Mouse (Mus musculus) C2C12 (cell line): ENCODE results near the gene Lpin2. TPM values are rescaled to one million over a fixed set of nuclear protein-coding genes. Genes with fewer than 3 reads are reported as not detected.

Source experiments
- H3K27me3 ChIP-seq: one replicate; pipeline ENCODE4 v1.6.1; 2011; ENCODE audit not compliant: control insufficient read depth, insufficient read depth, insufficient read length
- H3K36me3 ChIP-seq: one replicate; pipeline ENCODE4 v1.6.1; 2011; ENCODE audit not compliant: control insufficient read depth, insufficient read depth
- H3K4me3 ChIP-seq: one replicate; pipeline ENCODE4 v1.5.1; 2011; ENCODE audit warnings: mild to moderate bottlenecking, control low read depth; ENCODE audit not compliant: poor library complexity, insufficient read depth, severe bottlenecking
- H3K79me2 ChIP-seq: one replicate; pipeline ENCODE4 v1.6.1; 2011; ENCODE audit not compliant: control insufficient read depth, insufficient read depth
- H3K79me3 ChIP-seq: one replicate; pipeline ENCODE4 v1.6.1; 2011; ENCODE audit warnings: low read depth, control low read depth
- H3ac ChIP-seq: one replicate; pipeline ENCODE3; 2011; ENCODE audit warnings: low read depth; ENCODE audit not compliant: control insufficient read depth, insufficient read length
- CEBPB ChIP-seq: IDR thresholded peaks from one replicate; pipeline ENCODE4 v1.6.1; 2011; ENCODE audit warnings: low read depth, mild to moderate bottlenecking, control low read depth, moderate library complexity
- CTCF ChIP-seq: IDR thresholded peaks from one replicate; pipeline ENCODE4 v1.5.1; 2011; ENCODE audit not compliant: control insufficient read depth, insufficient read depth, insufficient read length
- FOSL1 ChIP-seq: IDR thresholded peaks from one replicate; pipeline ENCODE4 v1.8.0; 2011; ENCODE audit warnings: mild to moderate bottlenecking, low read length; ENCODE audit not compliant: poor library complexity, insufficient read depth, severe bottlenecking
- MAX ChIP-seq: IDR thresholded peaks from one replicate; pipeline ENCODE4 v1.6.1; 2011; ENCODE audit warnings: mild to moderate bottlenecking, control low read depth
- MYOD1 ChIP-seq: IDR thresholded peaks from one replicate; pipeline ENCODE4 v1.6.1; 2011; ENCODE audit warnings: low read depth; ENCODE audit not compliant: control insufficient read depth, insufficient read length
- MYOG ChIP-seq: IDR thresholded peaks from one replicate; pipeline ENCODE4 v1.6.1; 2011; ENCODE audit not compliant: control insufficient read depth, insufficient read length; ENCODE audit errors: extremely low read depth
- USF1 ChIP-seq: IDR thresholded peaks from one replicate; pipeline ENCODE4 v1.6.1; 2011; ENCODE audit warnings: low read depth, mild to moderate bottlenecking, control low read depth, moderate library complexity
- polyA plus RNA-seq: library from polyadenylated mRNA; unstranded; fragments of >200 nt; fragmentation: generic; extraction: Trizol; gene quantifications from one replicate; pipeline ENCODE4 v1.2.1, GENCODE M21; 2012; ENCODE audit warnings: missing spikeins

Lpin2 gene
- polyA plus RNA-seq, 1 experiment: 9.3 TPM

- Histone ChIP-seq H3K4me3 (no peak overlapping the region), H3K79me3 (no peaks in the 10 kb centered on the region), H3K27me3 (no peaks in the 10 kb centered on the region), H3K36me3 (no peaks in the 10 kb centered on the region), H3ac (no peak overlapping the region), H3K79me2 (no peaks in the 10 kb centered on the region)
- TF ChIP-seq FOSL1 (no peak), MYOD1 (no peak), MAX (no peak), CTCF (no peak), MYOG (no peak), CEBPB (no peak), USF1 (no peak)
These were observed 85.0 kb downstream of the Lpin2 start for GRCm38 (mm10) chr17:71267374-71267773.

DNA sequence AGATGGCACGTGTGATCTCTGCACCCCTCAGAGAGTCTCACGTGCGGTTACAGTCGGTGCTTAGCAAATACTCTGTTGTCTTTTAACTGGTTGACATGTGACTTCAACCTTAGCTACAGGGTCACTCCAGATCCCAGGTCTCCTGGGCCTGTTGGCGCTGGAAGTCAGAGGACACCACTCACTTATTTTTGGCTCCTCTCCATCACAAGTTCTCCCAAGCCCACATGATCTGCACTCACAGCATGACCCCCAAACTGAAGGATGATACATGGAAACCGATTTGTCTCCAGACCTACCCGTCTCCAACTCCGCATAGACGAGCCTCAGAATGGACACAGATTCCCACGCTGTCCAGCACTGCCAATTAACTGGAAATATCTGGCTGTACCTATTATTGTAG is 85.8 kb downstream of the Lpin2 start:
- Histone ChIP-seq H3ac (no peak overlapping the region), H3K79me3 (no peaks in the 10 kb centered on the region), H3K36me3 (no peaks in the 10 kb centered on the region), H3K4me3 (no peak overlapping the region), H3K27me3 (no peaks in the 10 kb centered on the region), H3K79me2 (no peaks in the 10 kb centered on the region)
- TF ChIP-seq MYOG: no peak
- no peak for TF ChIP-seq CTCF
- TF ChIP-seq MAX: no peak
- no peak for TF ChIP-seq MYOD1
- no peak for TF ChIP-seq CEBPB
- no peak for TF ChIP-seq USF1
- no peak for TF ChIP-seq FOSL1

DNA sequence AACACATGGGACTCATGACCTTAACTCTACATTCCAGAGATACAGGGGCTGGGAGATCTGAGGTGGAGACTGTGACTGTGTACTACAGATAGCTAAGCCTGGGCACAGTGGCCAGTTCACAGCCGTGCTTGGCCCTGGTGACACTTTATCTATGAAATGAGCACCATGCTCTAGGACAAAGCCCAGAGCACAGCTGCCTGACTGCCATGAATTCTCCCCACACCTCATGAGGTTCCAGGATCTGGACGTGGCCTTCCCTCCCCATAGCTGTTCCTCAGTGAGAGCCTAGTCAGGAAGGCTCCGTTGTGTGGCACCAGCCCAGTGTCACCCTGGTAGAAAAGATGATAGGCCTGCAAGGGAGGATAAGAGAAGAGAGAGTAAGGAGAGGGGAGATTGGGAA is 86.2 kb downstream of the Lpin2 start:
- TF ChIP-seq MAX (no peak), MYOD1 (no peak)

DNA sequence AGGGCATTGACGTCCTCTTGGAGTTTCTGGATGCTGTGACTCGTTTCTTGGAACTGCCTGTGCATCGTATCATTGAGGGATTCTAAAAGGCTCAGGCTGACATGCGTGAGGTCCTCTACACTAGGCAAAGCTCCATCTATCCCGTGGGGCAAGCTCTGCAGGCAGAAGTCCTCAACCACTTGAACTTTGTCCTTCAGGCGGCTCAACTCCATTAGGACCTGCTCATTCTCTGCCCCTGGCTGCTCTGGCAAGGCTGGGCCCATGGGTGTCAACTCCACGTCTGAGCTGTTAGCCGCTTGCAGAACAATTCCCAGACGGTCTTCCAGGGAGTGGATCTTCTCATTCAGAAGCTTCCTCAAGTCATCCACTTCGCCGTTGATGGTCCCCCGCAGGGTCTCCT is 91.5 kb downstream of the Lpin2 start:
- H3ac ChIP-seq: no peak overlapping the region
- H3K36me3 ChIP-seq: no peaks in the 10 kb centered on the region
- no peak overlapping the region for H3K4me3 ChIP-seq
- no peaks in the 10 kb centered on the region for H3K79me2 ChIP-seq
- no peaks in the 10 kb centered on the region for H3K79me3 ChIP-seq
- TF ChIP-seq FOSL1 (no peak), MAX (no peak), MYOD1 (no peak), USF1 (no peak), CEBPB (no peak), CTCF (no peak), MYOG (no peak)
- no peaks in the 10 kb centered on the region for H3K27me3 ChIP-seq

More for the DNA sequence above, 86.2 kb downstream of the Lpin2 start:
- Histone ChIP-seq H3K4me3 (no peak overlapping the region), H3K27me3 (no peaks in the 10 kb centered on the region), H3ac (no peak overlapping the region), H3K79me2 (no peaks in the 10 kb centered on the region), H3K79me3 (no peaks in the 10 kb centered on the region), H3K36me3 (no peaks in the 10 kb centered on the region)

DNA sequence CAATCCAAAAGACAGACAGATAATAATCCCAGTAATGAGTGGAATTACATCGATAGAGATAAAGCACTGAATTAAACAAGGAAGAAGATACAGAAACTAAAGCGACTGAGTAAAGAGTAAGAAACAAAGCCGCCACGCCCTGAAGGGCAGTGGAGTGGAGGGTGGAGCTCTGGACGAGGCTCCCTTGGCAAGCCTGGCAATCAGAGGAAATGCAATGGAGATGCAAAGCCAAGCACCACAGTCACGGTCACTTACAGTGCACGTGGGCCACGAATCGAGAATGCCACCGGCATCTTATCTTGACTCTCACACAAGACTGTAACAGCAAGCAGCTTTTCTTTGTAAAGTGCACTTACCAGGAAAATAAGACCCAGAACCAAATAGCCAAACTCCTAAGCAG is 94.4 kb downstream of the Lpin2 start:
- Histone ChIP-seq H3K27me3 (no peaks in the 10 kb centered on the region), H3K36me3 (no peaks in the 10 kb centered on the region), H3K79me2 (no peaks in the 10 kb centered on the region), H3ac (no peak overlapping the region), H3K79me3 (no peaks in the 10 kb centered on the region), H3K4me3 (no peak overlapping the region)
- no peak for TF ChIP-seq CTCF
- TF ChIP-seq USF1: no peak
- TF ChIP-seq MYOG: no peak
- TF ChIP-seq FOSL1: no peak
- TF ChIP-seq CEBPB: no peak
- no peak for TF ChIP-seq MYOD1
- TF ChIP-seq MAX: no peak

DNA sequence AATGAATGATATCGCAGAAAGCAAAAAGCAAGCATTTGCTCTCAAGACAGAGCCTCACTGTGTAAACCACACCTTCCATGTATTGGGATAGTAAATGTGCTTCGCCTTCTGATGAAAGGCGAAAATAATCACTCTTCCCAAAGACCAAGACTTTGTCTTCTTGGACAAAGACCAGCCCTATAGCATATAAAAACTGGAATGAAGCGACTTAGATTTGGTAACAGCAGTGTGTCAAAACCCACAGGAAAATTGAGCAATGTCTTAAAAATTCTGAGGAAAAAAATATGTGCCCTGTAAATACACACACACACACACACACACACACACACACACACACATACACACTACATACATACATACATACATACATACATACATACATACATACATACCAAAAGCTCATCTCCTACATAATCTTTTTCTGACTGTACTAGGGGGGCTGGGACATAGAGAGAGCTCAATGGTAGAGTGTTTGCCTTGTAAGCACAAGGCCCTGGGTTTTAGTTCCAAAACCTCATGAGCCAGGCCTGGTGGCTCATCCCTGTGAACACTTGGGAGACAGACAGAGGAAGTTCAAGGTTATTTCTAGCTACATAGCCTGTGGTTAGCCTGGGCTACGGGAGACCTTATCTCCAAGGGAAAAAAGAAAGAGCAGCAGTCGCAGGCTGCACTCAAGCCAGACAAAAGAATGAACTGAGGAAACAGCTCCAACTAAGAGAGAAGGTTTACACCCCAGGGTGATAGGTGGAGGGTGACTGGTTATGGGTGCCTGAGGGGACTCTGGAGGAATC is 95.5 kb downstream of the Lpin2 start:
- TF ChIP-seq FOSL1: no peak
- no peak for TF ChIP-seq MYOG
- no peaks in the 10 kb centered on the region for H3K79me3 ChIP-seq
- no peaks in the 10 kb centered on the region for H3K79me2 ChIP-seq
- no peak overlapping the region for H3ac ChIP-seq
- H3K36me3 ChIP-seq: no peaks in the 10 kb centered on the region
- H3K4me3 ChIP-seq: no peak overlapping the region
- no peaks in the 10 kb centered on the region for H3K27me3 ChIP-seq
